Mouse (Mus musculus) stomach, postnatal 0 days (tissue): ENCODE results near the gene Txlnb.

Experiments used
- CTCF ChIP-seq: IDR thresholded peaks from 2 replicates; pipeline ENCODE4 v1.5.1; 2016; ENCODE audit warnings: antibody characterized with exemption, low read depth, mild to moderate bottlenecking, moderate library complexity
- EP300 ChIP-seq: optimal IDR thresholded peaks from 2 replicates; pipeline ENCODE3; 2016; ENCODE audit warnings: antibody characterized with exemption

- no peak for TF ChIP-seq CTCF
- TF ChIP-seq EP300 = no peak
Measured at GRCm38 (mm10) chr10:17793926-17794325, 2.1 kb upstream of the Txlnb start.
